Mouse (Mus musculus) hindbrain, embryonic 16.5 days (tissue): ENCODE measurements at regions not wholly inside any gene's neighbourhood (a gene's known extent, or its start where the extent isn't known, plus 50 kb on each side); places are given as distances from the start of the nearest gene placed in this dataset.
"Not testable (repeated sequence)": the region's sequence is repeated elsewhere in the genome, so short reads cannot be mapped to it uniquely, and the experiment has no call there.

ENCODE experiments used
- ATAC-seq: fragments of 200-750 bp; cut with Nextera tagmentation; 2 replicates; pipeline ENCODE4 v1.8.0; 2017; ENCODE audit warnings: moderate TSS enrichment, moderate library complexity
- H3K27ac ChIP-seq: fragments of 300-500 bp; sonication (generic); 2 replicates; pipeline ENCODE4 v1.5.1; 2014; ENCODE audit warnings: low read depth, mild to moderate bottlenecking, control low read depth, low read length, moderate library complexity
- H3K27me3 ChIP-seq: fragments of 300-500 bp; sonication (generic); replicated peaks from 2 replicates; pipeline ENCODE4 v1.6.1; 2014; ENCODE audit warnings: low read length; ENCODE audit not compliant: control insufficient read depth, insufficient read depth
- H3K36me3 ChIP-seq: fragments of 300-500 bp; sonication (generic); 2 replicates; pipeline ENCODE4 v1.6.1; 2014; ENCODE audit warnings: mild to moderate bottlenecking, low read length, moderate library complexity, mixed read lengths; ENCODE audit not compliant: control insufficient read depth, insufficient read depth
- H3K4me1 ChIP-seq: fragments of 300-500 bp; sonication (generic); 2 replicates; pipeline ENCODE4 v1.6.1; 2014; ENCODE audit warnings: low read depth, low read length; ENCODE audit not compliant: control insufficient read depth, insufficient read depth
- H3K4me2 ChIP-seq: fragments of 300-500 bp; sonication (generic); 2 replicates; pipeline ENCODE4 v1.6.1; 2014; ENCODE audit warnings: mild to moderate bottlenecking, low read length, control low read depth, moderate library complexity
- H3K4me3 ChIP-seq: fragments of 300-500 bp; sonication (generic); 2 replicates; pipeline ENCODE4 v1.5.1; 2014; ENCODE audit warnings: mild to moderate bottlenecking, low read length, control low read depth, moderate library complexity
- H3K9ac ChIP-seq: fragments of 300-500 bp; sonication (generic); 2 replicates; pipeline ENCODE4 v1.6.1; 2014; ENCODE audit warnings: low read depth, mild to moderate bottlenecking, control low read depth, low read length, moderate library complexity
- H3K9me3 ChIP-seq: fragments of 300-500 bp; sonication (generic); 2 replicates; pipeline ENCODE4 v1.6.1; 2014; ENCODE audit warnings: mild to moderate bottlenecking, low read length, moderate library complexity; ENCODE audit not compliant: control insufficient read depth
- WGBS: fragments of 180-500 bp; shearing (Covaris S2); extraction: QIAGEN DNeasy Blood & Tissue Kit; methylation state at CpG from one replicate; pipeline ENCODE4 v1.1.7; 2014; 5-methylcytosine and 5-hydroxymethylcytosine counted together

DNA sequence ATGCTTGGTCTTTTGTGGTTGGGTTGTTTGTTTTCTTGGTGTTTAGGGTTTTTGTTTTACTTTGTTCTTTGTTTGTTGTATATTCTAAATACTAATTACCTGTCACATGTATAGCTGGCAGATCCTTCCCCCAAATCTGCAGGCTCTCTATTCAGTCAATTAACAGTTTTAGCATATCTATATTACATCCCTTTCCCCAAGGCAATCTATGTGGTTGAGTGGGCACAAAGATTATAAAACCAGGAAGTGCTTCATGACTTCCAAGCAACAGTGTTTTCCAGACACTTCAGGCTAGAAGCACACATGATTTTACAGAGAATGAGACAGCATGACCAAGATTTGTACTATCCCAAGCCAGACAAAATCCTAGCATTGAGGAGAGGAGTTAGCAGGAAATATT, 544.4 kb upstream of the Pou3f4 start:
- no peak overlapping the region for H3K27ac ChIP-seq
- ATAC-seq, result no peak
- no peak overlapping the region for H3K4me3 ChIP-seq
- H3K9me3 ChIP-seq, result no peaks in the 10 kb centered on the region
- no peak overlapping the region for H3K9ac ChIP-seq
- H3K36me3 ChIP-seq, result no peaks in the 10 kb centered on the region
- H3K27me3 ChIP-seq, result no peaks in the 10 kb centered on the region
- no peak overlapping the region for H3K4me2 ChIP-seq
- no peaks in the 10 kb centered on the region for H3K4me1 ChIP-seq

- not testable (repeated sequence) for ATAC-seq, H3K27me3 ChIP-seq, H3K4me2 ChIP-seq, H3K9ac ChIP-seq, H3K27ac ChIP-seq, H3K4me3 ChIP-seq, H3K36me3 ChIP-seq, H3K4me1 ChIP-seq, H3K9me3 ChIP-seq
- WGBS, result 100% methylated on average over 3 of the region's 3 CpGs
Measured at GRCm38 (mm10) chrX:110274277-110274676, 539.8 kb upstream of the Pou3f4 start.

DNA sequence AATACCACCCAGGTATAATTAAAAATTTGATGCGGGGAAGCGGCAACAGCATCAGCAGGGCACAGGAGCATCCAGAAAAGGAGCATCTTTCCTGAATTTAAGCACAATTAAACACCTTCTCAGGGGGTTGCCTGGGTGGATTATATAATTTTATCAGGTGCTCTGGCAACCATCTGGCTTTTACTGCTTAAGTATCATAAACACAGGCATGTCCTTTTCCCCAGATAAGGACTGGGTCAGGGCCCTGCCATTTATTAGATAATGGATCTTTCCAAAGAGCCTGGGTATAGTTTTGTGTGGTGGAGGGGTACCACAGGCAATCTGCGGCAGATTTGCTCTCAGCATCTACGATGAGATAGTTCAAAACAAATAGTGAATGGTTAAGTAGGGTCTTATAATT, 538.7 kb upstream of the Pou3f4 start:
- no peak overlapping the region for H3K4me2 ChIP-seq
- WGBS, result 96% methylated on average over 4 of the region's 4 CpGs

DNA sequence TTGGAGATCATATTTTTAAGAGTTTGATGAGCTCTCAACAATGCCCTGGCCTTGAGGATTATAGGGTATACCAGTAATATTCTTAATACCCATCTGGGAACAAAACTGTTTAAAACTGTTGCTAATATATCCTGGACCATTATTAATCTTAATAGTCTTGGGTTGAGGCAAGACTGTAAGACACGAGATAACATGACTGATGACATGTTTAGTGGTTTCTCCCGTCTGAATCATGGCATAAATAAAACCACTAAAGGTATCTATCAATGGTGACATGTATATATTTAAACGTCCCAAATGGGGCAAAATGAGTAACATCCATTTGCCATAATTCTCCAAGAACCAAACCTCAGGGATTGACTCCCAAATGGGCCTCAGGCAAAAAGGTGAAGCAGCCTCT, 538.2 kb upstream of the Pou3f4 start:
- no peak for ATAC-seq

More for the DNA sequence above, 538.7 kb upstream of the Pou3f4 start:
- Histone ChIP-seq H3K4me3 (no peak overlapping the region), H3K36me3 (no peaks in the 10 kb centered on the region), H3K27ac (no peak overlapping the region), H3K9me3 (no peaks in the 10 kb centered on the region), H3K27me3 (no peaks in the 10 kb centered on the region), H3K9ac (no peak overlapping the region), H3K4me1 (no peaks in the 10 kb centered on the region)
- no peak for ATAC-seq

GRCm38 (mm10) chrX:110279492-110280213, 534.4 kb upstream of the Pou3f4 start:
- ATAC-seq, result no peak
- Histone ChIP-seq H3K27me3 (no peaks in the 10 kb centered on the region), H3K9ac (no peak overlapping the region), H3K9me3 (no peaks in the 10 kb centered on the region), H3K4me3 (no peak overlapping the region), H3K36me3 (no peaks in the 10 kb centered on the region), H3K4me2 (no peak overlapping the region), H3K4me1 (no peaks in the 10 kb centered on the region), H3K27ac (no peak overlapping the region)
- WGBS, result 81% methylated on average over 14 of the region's 14 CpGs

More for the DNA sequence above, 538.2 kb upstream of the Pou3f4 start:
- 79% methylated on average over 3 of the region's 3 CpGs for WGBS
- Histone ChIP-seq H3K36me3 (no peaks in the 10 kb centered on the region), H3K27ac (no peak overlapping the region), H3K27me3 (no peaks in the 10 kb centered on the region), H3K4me1 (no peaks in the 10 kb centered on the region), H3K4me2 (no peak overlapping the region), H3K9ac (no peak overlapping the region), H3K9me3 (no peaks in the 10 kb centered on the region), H3K4me3 (no peak overlapping the region)

GRCm38 (mm10) chrX:110281389-110281872, 532.6 kb upstream of the Pou3f4 start:
- not testable (repeated sequence) for H3K9ac ChIP-seq, H3K36me3 ChIP-seq, H3K4me2 ChIP-seq, H3K9me3 ChIP-seq, H3K27ac ChIP-seq, ATAC-seq, H3K4me3 ChIP-seq, H3K4me1 ChIP-seq, H3K27me3 ChIP-seq
- WGBS, result 93% methylated on average over 13 of the region's 13 CpGs

DNA sequence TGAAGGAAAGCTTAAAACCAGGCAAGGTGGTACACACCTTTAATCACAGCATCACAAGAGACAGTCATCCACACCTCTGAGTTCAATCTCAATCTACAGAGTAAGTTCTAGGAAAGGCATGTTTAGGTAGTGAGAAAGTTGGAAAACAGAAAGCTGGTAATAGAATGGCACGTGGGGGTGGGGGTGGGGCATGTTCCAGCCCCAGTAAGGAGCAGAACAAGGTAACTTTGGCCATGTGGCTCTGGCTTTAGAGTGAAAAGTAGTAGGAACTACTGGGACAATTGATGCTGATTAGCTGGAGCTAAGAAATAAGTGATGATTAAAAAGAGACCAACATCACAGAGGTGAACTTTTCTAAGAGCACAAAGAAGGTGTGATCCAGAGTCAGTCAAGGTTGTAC, 532.2 kb upstream of the Pou3f4 start:
- H3K4me1 ChIP-seq, result no peaks in the 10 kb centered on the region
- ATAC-seq, result no peak
- no peak overlapping the region for H3K4me3 ChIP-seq
- H3K9ac ChIP-seq, result no peak overlapping the region
- H3K27me3 ChIP-seq, result no peaks in the 10 kb centered on the region
- H3K9me3 ChIP-seq, result no peaks in the 10 kb centered on the region
- no peak overlapping the region for H3K27ac ChIP-seq
- H3K4me2 ChIP-seq, result no peak overlapping the region
- 65% methylated on average over 1 of the region's 1 CpGs for whole genome bisulfite sequencing
- no peaks in the 10 kb centered on the region for H3K36me3 ChIP-seq

DNA sequence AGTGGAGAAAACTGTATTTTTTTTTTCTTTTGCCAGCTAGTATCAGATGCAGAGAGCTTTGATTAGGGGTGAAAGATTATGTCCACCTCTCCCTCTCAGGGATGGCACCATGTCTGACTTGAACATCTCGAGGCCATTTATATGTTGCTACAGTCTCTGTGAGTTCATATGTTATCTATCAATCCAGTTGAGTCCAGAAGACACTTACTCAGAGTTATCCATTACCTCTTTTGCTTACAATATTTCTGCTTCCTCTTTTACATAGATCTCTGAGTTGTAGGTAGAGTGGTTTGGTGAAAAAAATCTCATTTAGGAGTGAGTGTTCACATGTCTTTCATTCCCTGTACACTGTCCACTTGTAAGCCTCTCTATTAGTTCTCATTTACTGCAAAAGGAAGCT, 524.7 kb upstream of the Pou3f4 start:
- ATAC-seq, result no peak
- WGBS, result 85% methylated on average over 1 of the region's 1 CpGs
- H3K27me3 ChIP-seq, result no peaks in the 10 kb centered on the region
- H3K4me1 ChIP-seq, result no peaks in the 10 kb centered on the region
- no peak overlapping the region for H3K4me3 ChIP-seq
- no peak overlapping the region for H3K9ac ChIP-seq
- H3K36me3 ChIP-seq, result no peaks in the 10 kb centered on the region
- no peak overlapping the region for H3K27ac ChIP-seq
- no peaks in the 10 kb centered on the region for H3K9me3 ChIP-seq
- H3K4me2 ChIP-seq, result no peak overlapping the region

GRCm38 (mm10) chrX:110307645-110308044, 506.4 kb upstream of the Pou3f4 start:
- Histone ChIP-seq H3K9ac (no peak overlapping the region), H3K27ac (no peak overlapping the region), H3K9me3 (no peaks in the 10 kb centered on the region), H3K4me2 (no peak overlapping the region), H3K36me3 (no peaks in the 10 kb centered on the region), H3K27me3 (no peaks in the 10 kb centered on the region), H3K4me1 (no peaks in the 10 kb centered on the region), H3K4me3 (no peak overlapping the region)
- WGBS, result 29% methylated on average over 2 of the region's 2 CpGs
- ATAC-seq, result no peak
